Mouse (Mus musculus): ENCODE data around the gene Tctex1d2. TPM values are rescaled to one million over a fixed set of nuclear protein-coding genes. Genes with fewer than 3 reads are reported as not detected.
"Not testable (repeated sequence)": the region's sequence is repeated elsewhere in the genome, so short reads cannot be mapped to it uniquely, and the experiment has no call there.

The Tctex1d2 gene
- polyA plus RNA-seq, 1 experiment from 2014 or later: 36.1 TPM

GRCm38 (mm10) chr16:32434066-32434465 lies 14.6 kb downstream of the Tctex1d2 start:
- ATAC-seq (replicated peaks; ENCODE audit: low FRiP score) (no peak), DNase-seq (ENCODE audit: low spot score) (no peak)
- WGBS: 68% methylated on average over 6 of the region's 6 CpGs
- Histone ChIP-seq H3K9me3 (ENCODE audit: control insufficient read depth, low read length) (no peaks in the 10 kb centered on the region), H3K27me3 (ENCODE audit: control insufficient read depth, insufficient read depth, low read length) (no peaks in the 10 kb centered on the region), H3K9ac (ENCODE audit: low read length) (no peak overlapping the region), H3K4me2 (ENCODE audit: low read depth, low read length, severe bottlenecking) (no peak overlapping the region), H3K36me3 (ENCODE audit: control insufficient read depth, insufficient read depth, low read length) (no peaks in the 10 kb centered on the region), H3K27ac (ENCODE audit: low read depth, low read length) (no peak overlapping the region), H3K4me1 (replicated peaks; ENCODE audit: control insufficient read depth, insufficient read depth, low read length) (peaks cover 2% of the 10 kb centered on the region; the same call in 1 of the 2 replicates), H3K4me3 (ENCODE audit: low read depth, low read length) (no peak overlapping the region)

GRCm38 (mm10) chr16:32434691-32435090 lies 15.2 kb downstream of the Tctex1d2 start:
- Histone ChIP-seq H3K4me3 (ENCODE audit: low read depth, low read length) (no peak overlapping the region), H3K27me3 (ENCODE audit: control insufficient read depth, insufficient read depth, low read length) (no peaks in the 10 kb centered on the region), H3K4me2 (ENCODE audit: low read depth, low read length, severe bottlenecking) (no peak overlapping the region), H3K36me3 (ENCODE audit: control insufficient read depth, insufficient read depth, low read length) (no peaks in the 10 kb centered on the region), H3K4me1 (replicated peaks; ENCODE audit: control insufficient read depth, insufficient read depth, low read length) (peaks cover 2% of the 10 kb centered on the region; the same call in 1 of the 2 replicates), H3K9me3 (ENCODE audit: control insufficient read depth, low read length) (no peaks in the 10 kb centered on the region), H3K9ac (ENCODE audit: low read length) (no peak overlapping the region), H3K27ac (ENCODE audit: low read depth, low read length) (no peak overlapping the region)
- ATAC-seq (replicated peaks; ENCODE audit: low FRiP score) (no peak), DNase-seq (ENCODE audit: low spot score) (no peak)

- H3K9me3 ChIP-seq (ENCODE audit: control insufficient read depth, low read length): no peaks in the 10 kb centered on the region
- no peaks in the 10 kb centered on the region for H3K27me3 ChIP-seq (ENCODE audit: control insufficient read depth, insufficient read depth, low read length)
- H3K27ac ChIP-seq (ENCODE audit: low read depth, low read length): no peak overlapping the region
- H3K4me2 ChIP-seq (ENCODE audit: low read depth, low read length, severe bottlenecking): no peak overlapping the region
- no peak overlapping the region for H3K9ac ChIP-seq (ENCODE audit: low read length)
- no peak for DNase-seq (ENCODE audit: low spot score)
- 73% methylated on average over 1 of the region's 1 CpGs for WGBS
- no peak for ATAC-seq (replicated peaks; ENCODE audit: low FRiP score)
- no peak overlapping the region for H3K4me3 ChIP-seq (ENCODE audit: low read depth, low read length)
- H3K4me1 ChIP-seq (replicated peaks; ENCODE audit: control insufficient read depth, insufficient read depth, low read length): 0 out of 2 replicates have a peak, but pooled peaks cover 2% of the 10 kb centered on the region
- no peaks in the 10 kb centered on the region for H3K36me3 ChIP-seq (ENCODE audit: control insufficient read depth, insufficient read depth, low read length)
These were observed 17.2 kb downstream of the Tctex1d2 start for GRCm38 (mm10) chr16:32436657-32437056.

- Histone ChIP-seq H3K9ac (ENCODE audit: low read length) (no peak overlapping the region), H3K4me2 (ENCODE audit: low read depth, low read length, severe bottlenecking) (no peak overlapping the region), H3K9me3 (ENCODE audit: control insufficient read depth, low read length) (no peaks in the 10 kb centered on the region), H3K4me1 (replicated peaks; ENCODE audit: control insufficient read depth, insufficient read depth, low read length) (no peaks in the 10 kb centered on the region), H3K36me3 (ENCODE audit: control insufficient read depth, insufficient read depth, low read length) (no peaks in the 10 kb centered on the region), H3K27ac (ENCODE audit: low read depth, low read length) (no peak overlapping the region), H3K4me3 (ENCODE audit: low read depth, low read length) (no peak overlapping the region), H3K27me3 (ENCODE audit: control insufficient read depth, insufficient read depth, low read length) (no peaks in the 10 kb centered on the region)
- DNase-seq (ENCODE audit: low spot score) (no peak), ATAC-seq (replicated peaks; ENCODE audit: low FRiP score) (no peak)
- WGBS: 93% methylated on average over 1 of the region's 1 CpGs
These were observed 17.8 kb downstream of the Tctex1d2 start for GRCm38 (mm10) chr16:32437266-32437665.

- Histone ChIP-seq H3K4me1 (replicated peaks; ENCODE audit: control insufficient read depth, insufficient read depth, low read length) (no peaks in the 10 kb centered on the region), H3K9ac (ENCODE audit: low read length) (no peak overlapping the region), H3K36me3 (ENCODE audit: control insufficient read depth, insufficient read depth, low read length) (no peaks in the 10 kb centered on the region), H3K9me3 (ENCODE audit: control insufficient read depth, low read length) (no peaks in the 10 kb centered on the region), H3K4me3 (ENCODE audit: low read depth, low read length) (no peak overlapping the region), H3K27ac (ENCODE audit: low read depth, low read length) (no peak overlapping the region), H3K27me3 (ENCODE audit: control insufficient read depth, insufficient read depth, low read length) (no peaks in the 10 kb centered on the region), H3K4me2 (ENCODE audit: low read depth, low read length, severe bottlenecking) (no peak overlapping the region)
- no peak for ATAC-seq (replicated peaks; ENCODE audit: low FRiP score)
- 91% methylated on average over 3 of the region's 3 CpGs for WGBS
- DNase-seq (ENCODE audit: low spot score): no peak
These were observed 21.9 kb downstream of the Tctex1d2 start for GRCm38 (mm10) chr16:32441432-32441831.

- not testable (repeated sequence) for H3K9ac ChIP-seq (ENCODE audit: low read length); H3K27ac ChIP-seq (ENCODE audit: low read depth, low read length); H3K27me3 ChIP-seq (ENCODE audit: control insufficient read depth, insufficient read depth, low read length); ATAC-seq (replicated peaks; ENCODE audit: low FRiP score); H3K36me3 ChIP-seq (ENCODE audit: control insufficient read depth, insufficient read depth, low read length); H3K4me3 ChIP-seq (ENCODE audit: low read depth, low read length); DNase-seq (ENCODE audit: low spot score); H3K4me2 ChIP-seq (ENCODE audit: low read depth, low read length, severe bottlenecking); H3K9me3 ChIP-seq (ENCODE audit: control insufficient read depth, low read length); H3K4me1 ChIP-seq (replicated peaks; ENCODE audit: control insufficient read depth, insufficient read depth, low read length)
- WGBS: 89% methylated on average over 3 of the region's 3 CpGs
These were observed 25.1 kb downstream of the Tctex1d2 start for GRCm38 (mm10) chr16:32444615-32445014.

GRCm38 (mm10) chr16:32445558-32445957 lies 26.1 kb downstream of the Tctex1d2 start:
- ATAC-seq (replicated peaks; ENCODE audit: low FRiP score): no peak
- Histone ChIP-seq H3K9ac (ENCODE audit: low read length) (no peak overlapping the region), H3K4me3 (ENCODE audit: low read depth, low read length) (no peak overlapping the region), H3K27ac (ENCODE audit: low read depth, low read length) (no peak overlapping the region), H3K9me3 (ENCODE audit: control insufficient read depth, low read length) (no peaks in the 10 kb centered on the region), H3K27me3 (ENCODE audit: control insufficient read depth, insufficient read depth, low read length) (no peaks in the 10 kb centered on the region), H3K4me2 (ENCODE audit: low read depth, low read length, severe bottlenecking) (no peak overlapping the region), H3K4me1 (replicated peaks; ENCODE audit: control insufficient read depth, insufficient read depth, low read length) (no peaks in the 10 kb centered on the region), H3K36me3 (ENCODE audit: control insufficient read depth, insufficient read depth, low read length) (no peaks in the 10 kb centered on the region)
- WGBS: 95% methylated on average over 1 of the region's 1 CpGs
- no peak for DNase-seq (ENCODE audit: low spot score)

- H3K9me3 ChIP-seq (ENCODE audit: control insufficient read depth, low read length): no peaks in the 10 kb centered on the region
- DNase-seq (ENCODE audit: low spot score): no peak
- WGBS: 85% methylated on average over 2 of the region's 2 CpGs
These were observed 27.1 kb downstream of the Tctex1d2 start for GRCm38 (mm10) chr16:32446563-32447138.

GRCm38 (mm10) chr16:32449665-32450064 lies 30.2 kb downstream of the Tctex1d2 start:
- Histone ChIP-seq H3K27ac (ENCODE audit: low read depth, low read length) (no peak overlapping the region), H3K4me2 (ENCODE audit: low read depth, low read length, severe bottlenecking) (no peak overlapping the region), H3K9me3 (ENCODE audit: control insufficient read depth, low read length) (no peaks in the 10 kb centered on the region), H3K4me3 (ENCODE audit: low read depth, low read length) (no peak overlapping the region), H3K4me1 (replicated peaks; ENCODE audit: control insufficient read depth, insufficient read depth, low read length) (no peaks in the 10 kb centered on the region), H3K9ac (ENCODE audit: low read length) (no peak overlapping the region), H3K27me3 (ENCODE audit: control insufficient read depth, insufficient read depth, low read length) (no peaks in the 10 kb centered on the region), H3K36me3 (ENCODE audit: control insufficient read depth, insufficient read depth, low read length) (no peaks in the 10 kb centered on the region; the same call in 1 of the 2 replicates)
- DNase-seq (ENCODE audit: low spot score): no peak
- no peak for ATAC-seq (replicated peaks; ENCODE audit: low FRiP score)
- WGBS: 84% methylated on average over 3 of the region's 3 CpGs

More at GRCm38 (mm10) chr16:32446563-32447138, 27.1 kb downstream of the Tctex1d2 start:
- Histone ChIP-seq H3K4me1 (replicated peaks; ENCODE audit: control insufficient read depth, insufficient read depth, low read length) (no peaks in the 10 kb centered on the region), H3K36me3 (ENCODE audit: control insufficient read depth, insufficient read depth, low read length) (no peaks in the 10 kb centered on the region), H3K9ac (ENCODE audit: low read length) (no peak overlapping the region), H3K4me2 (ENCODE audit: low read depth, low read length, severe bottlenecking) (no peak overlapping the region), H3K27me3 (ENCODE audit: control insufficient read depth, insufficient read depth, low read length) (no peaks in the 10 kb centered on the region), H3K27ac (ENCODE audit: low read depth, low read length) (no peak overlapping the region), H3K4me3 (ENCODE audit: low read depth, low read length) (no peak overlapping the region)
- ATAC-seq (replicated peaks; ENCODE audit: low FRiP score): no peak

All from forebrain, embryonic 11.5 days (tissue).